Mouse (Mus musculus) T-cell, adult 66 days (primary cell): ENCODE data around the gene Tbx4. TPM values are rescaled to one million over a fixed set of nuclear protein-coding genes. Genes with fewer than 3 reads are reported as not detected.

ENCODE experiments used
- total RNA-seq, 2 experiments: library from RNA; stranded (reverse); gene quantifications; 3 replicates in 1 of 2; 4 replicates in 1 of 2; pipeline ENCODE4 v1.2.4; 2023

The Tbx4 gene
- total RNA-seq, result not detected

DNA sequence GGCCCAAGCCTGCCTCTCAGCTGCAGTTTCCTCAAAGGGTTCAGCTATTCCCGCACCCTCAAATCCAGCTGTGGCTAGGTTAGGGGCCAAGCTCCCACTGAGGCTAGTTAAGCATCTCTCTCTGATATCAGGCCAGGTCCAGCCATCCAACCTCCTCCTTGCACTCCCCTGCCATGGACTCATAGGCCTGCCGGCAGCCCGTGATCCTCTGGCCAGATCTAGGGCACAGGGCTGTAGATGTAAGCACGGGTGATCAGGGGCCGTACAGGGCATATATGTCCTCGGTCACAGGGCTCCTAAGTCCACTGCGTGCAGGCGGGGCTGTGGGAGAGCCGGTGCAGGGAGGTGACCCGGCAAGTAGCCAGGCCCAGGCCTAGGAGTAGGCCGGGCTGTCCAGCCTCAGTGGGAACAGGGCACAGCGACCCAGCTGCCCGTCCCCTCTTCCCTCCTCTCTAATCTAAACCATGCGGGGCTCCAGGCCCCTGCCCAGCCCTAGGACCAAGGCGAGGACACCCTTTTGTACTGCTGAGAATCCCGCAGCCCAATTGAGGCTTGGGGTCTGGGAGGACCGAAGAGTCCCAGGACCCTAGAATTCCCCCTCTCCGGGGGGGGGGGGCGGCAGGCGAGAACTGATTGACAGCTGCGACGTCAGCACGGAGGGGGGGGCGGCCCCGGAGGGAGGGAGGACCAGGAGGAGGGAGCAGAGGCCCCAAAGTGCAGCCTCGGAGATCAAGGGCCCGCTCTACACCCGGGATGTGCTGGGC lies at the start of gene Tbx4:
Gene Tbx4 (plus strand): TSS at position 758 of the 764 bp plus-strand sequence.

GRCm38 (mm10) chr11:85850233-85850632 lies 36.0 kb upstream of the Tbx4 start, which contains the start of gene Gm11444:
Gm11444 (minus strand) TSS chr11:85850333.

Other genes with a start within 250 kb of the Tbx4 start
- gene Tbx2, start 53.9 kb upstream of the Tbx4 start, total RNA-seq, result 1 to 10 TPM in 1 of 2 experiments, under 1 TPM in 1; 0.64 to 1.5 TPM
- not detected for gene Gm11444, start 36.1 kb upstream of the Tbx4 start, total RNA-seq